Mouse (Mus musculus) cerebellum, adult 2 months (tissue): ENCODE data around the gene Mpp6. TPM values are rescaled to one million over a fixed set of nuclear protein-coding genes. Genes with fewer than 3 reads are reported as not detected.

Experiments
- DNase-seq, 2 experiments: peaks; one replicate each; pipeline ENCODE4 v3.0.0; 2021
- H3K27ac ChIP-seq: fragments of 200-500 bp; 2 replicates; pipeline ENCODE4 v1.5.1; 2012; ENCODE audit warnings: low read length, control low read depth, inconsistent platforms; ENCODE audit not compliant: insufficient read depth
- H3K27me3 ChIP-seq: fragments of 200-500 bp; 2 replicates; pipeline ENCODE4 v1.6.1; 2012; ENCODE audit warnings: inconsistent platforms, mild to moderate bottlenecking, low read length, moderate library complexity; ENCODE audit not compliant: control insufficient read depth, insufficient read depth
- H3K4me1 ChIP-seq: fragments of 200-500 bp; 2 replicates; pipeline ENCODE4 v1.6.1; 2011; ENCODE audit warnings: low read length; ENCODE audit not compliant: control insufficient read depth, insufficient read depth
- H3K4me3 ChIP-seq: fragments of 200-500 bp; replicated peaks from 2 replicates; pipeline ENCODE3; 2011; ENCODE audit warnings: mild to moderate bottlenecking, low read depth, low read length, control low read depth; ENCODE audit not compliant: insufficient read depth
- CTCF ChIP-seq: fragments of 200-500 bp; IDR thresholded peaks from 2 replicates; pipeline ENCODE4 v1.5.1; 2011; ENCODE audit warnings: low read depth, mild to moderate bottlenecking, control low read depth, low read length, moderate library complexity, borderline replicate concordance; ENCODE audit not compliant: insufficient read depth
- POLR2A ChIP-seq: fragments of 200-500 bp; IDR thresholded peaks from 2 replicates; pipeline ENCODE4 v1.6.1; 2011; ENCODE audit warnings: low read length, control low read depth, borderline replicate concordance; ENCODE audit not compliant: insufficient read depth
- WGBS: fragments of 180-500 bp; shearing (Covaris S2); methylation state at CpG from one replicate; pipeline ENCODE4 v1.1.7; 2018; 5-methylcytosine and 5-hydroxymethylcytosine counted together
- polyA plus RNA-seq: library from polyadenylated mRNA; depleted of rRNA; stranded (reverse); fragments of >200 nt; gene quantifications from 2 replicates; pipeline ENCODE4 v1.2.3, GENCODE M21; 2012; rRNA removed

Mpp6 gene
- polyA plus RNA-seq: 73.0 and 75.7 TPM in 2 replicates

DNA sequence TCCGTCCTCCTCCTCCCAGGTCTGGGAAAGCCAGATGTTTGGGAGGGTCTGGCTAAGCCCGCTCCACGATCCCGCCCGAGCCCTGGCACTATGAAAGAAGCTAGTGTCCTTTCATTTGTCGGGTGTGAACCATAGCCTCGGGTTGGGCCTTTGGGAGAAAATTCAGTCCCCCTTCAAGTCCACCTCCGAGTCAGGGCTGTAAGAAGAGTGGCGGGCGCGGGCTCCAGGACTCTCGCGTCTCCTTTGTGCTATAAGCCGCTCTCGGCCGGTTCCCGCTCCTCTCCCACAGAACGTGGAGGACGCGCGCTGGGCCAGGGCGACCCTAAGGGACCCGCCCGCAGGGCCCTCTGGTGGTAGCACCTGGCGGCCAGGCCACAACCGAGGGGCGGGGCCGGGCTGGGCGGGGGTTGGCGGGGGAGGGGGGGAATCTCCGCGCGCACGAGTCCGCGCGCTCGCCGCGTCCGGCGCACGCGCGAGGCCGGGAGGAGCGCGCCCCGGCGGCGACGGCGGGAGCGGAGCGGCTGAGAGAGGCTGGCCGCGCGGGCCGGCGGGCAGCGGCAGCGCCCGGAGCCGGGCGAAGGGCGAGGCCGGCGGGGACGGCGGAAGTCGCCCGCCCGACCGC is at the start of gene Mpp6:
Gene Mpp6 (plus strand): TSS at position 485 of the 622 bp plus-strand sequence.
- under 1% methylated on average over 68 of the region's 74 CpGs for WGBS

DNA sequence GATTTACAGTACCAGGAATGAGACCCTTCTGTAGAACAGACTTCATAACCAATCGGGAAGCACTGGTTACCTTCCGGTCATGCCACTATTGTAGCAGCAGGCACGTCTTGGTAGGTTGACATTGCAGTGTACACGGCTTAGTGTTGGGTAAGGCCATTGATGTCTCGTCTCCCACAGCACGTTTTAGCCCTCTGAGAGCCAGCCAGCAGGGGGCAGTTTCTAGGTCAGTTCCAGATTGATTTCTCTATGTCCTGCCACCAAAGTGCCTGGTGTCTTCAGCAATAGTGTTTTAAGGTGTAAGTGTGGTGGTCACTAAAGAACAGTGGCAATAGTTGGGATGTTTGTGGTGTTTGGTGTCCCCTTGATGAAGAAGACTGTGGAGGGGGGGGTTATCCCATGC is 43.9 kb upstream of the Mpp6 start:
- H3K27me3 ChIP-seq: no peaks in the 10 kb centered on the region
- no peak for DNase-seq
- no peak overlapping the region for H3K4me3 ChIP-seq
- WGBS: 83% methylated on average over 6 of the region's 6 CpGs
- no peak overlapping the region for H3K27ac ChIP-seq
- TF ChIP-seq POLR2A: no peak
- no peak for TF ChIP-seq CTCF
- H3K4me1 ChIP-seq: no peaks in the 10 kb centered on the region

More for the DNA sequence above, at the start of gene Mpp6:
- DNase-seq: peak; percentile 84 to 88
- 0 out of 2 replicates have a peak, but pooled peaks have one; percentile 20 for TF ChIP-seq CTCF
- TF ChIP-seq POLR2A: no peak
- H3K27ac ChIP-seq: peak within 1 kb of the TSS; percentile 79
- H3K4me1 ChIP-seq: no peaks in the 10 kb centered on the region
- H3K4me3 ChIP-seq: peak within 1 kb of the TSS; percentile 87
- H3K27me3 ChIP-seq: no peaks in the 10 kb centered on the region

GRCm38 (mm10) chr6:50068490-50068889 is 41.6 kb upstream of the Mpp6 start:
- no peak for TF ChIP-seq CTCF
- no peak for TF ChIP-seq POLR2A
- Histone ChIP-seq H3K4me1 (no peaks in the 10 kb centered on the region), H3K27me3 (no peaks in the 10 kb centered on the region), H3K4me3 (no peak overlapping the region), H3K27ac (no peak overlapping the region)
- DNase-seq: no peak

- Histone ChIP-seq H3K4me3 (no peak overlapping the region), H3K27ac (no peak overlapping the region), H3K4me1 (no peaks in the 10 kb centered on the region), H3K27me3 (no peaks in the 10 kb centered on the region)
- TF ChIP-seq POLR2A (no peak), CTCF (no peak)
- 93% methylated on average over 3 of the region's 3 CpGs for WGBS
- DNase-seq: no peak
Observed at GRCm38 (mm10) chr6:50075248-50075647, 34.8 kb upstream of the Mpp6 start.

- no peak overlapping the region for H3K27ac ChIP-seq
- no peaks in the 10 kb centered on the region for H3K27me3 ChIP-seq
- H3K4me3 ChIP-seq: no peak overlapping the region
- no peaks in the 10 kb centered on the region for H3K4me1 ChIP-seq
- TF ChIP-seq POLR2A (no peak), CTCF (no peak)
- no peak for DNase-seq
- WGBS: 72% methylated on average over 2 of the region's 2 CpGs
Observed at GRCm38 (mm10) chr6:50076473-50076872, 33.6 kb upstream of the Mpp6 start.

DNA sequence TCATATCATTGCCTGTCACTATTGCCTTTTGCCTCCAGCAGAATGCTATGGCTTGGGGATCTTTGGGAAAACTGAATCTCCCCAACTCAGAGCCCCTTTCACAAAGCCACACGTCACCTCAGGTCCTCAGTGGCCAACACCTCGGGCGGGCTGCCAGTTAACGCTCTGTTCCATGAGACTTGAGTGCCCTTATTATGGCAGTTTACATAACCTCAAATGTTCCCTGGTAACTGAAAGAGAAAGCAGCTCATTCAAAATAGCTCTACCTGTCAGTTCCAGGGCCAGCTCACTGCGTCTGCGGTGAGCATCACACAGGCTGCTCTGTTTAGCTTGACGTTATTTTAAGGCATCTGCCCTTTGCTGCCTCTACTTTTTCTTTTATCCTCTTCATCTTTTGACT is 29.6 kb upstream of the Mpp6 start:
- Histone ChIP-seq H3K4me3 (no peak overlapping the region), H3K4me1 (no peaks in the 10 kb centered on the region), H3K27ac (no peak overlapping the region), H3K27me3 (no peaks in the 10 kb centered on the region)
- no peak for DNase-seq
- no peak for TF ChIP-seq CTCF
- no peak for TF ChIP-seq POLR2A
- WGBS: 66% methylated on average over 7 of the region's 7 CpGs

- no peak for TF ChIP-seq CTCF
- no peak for TF ChIP-seq POLR2A
- no peak overlapping the region for H3K4me3 ChIP-seq
- DNase-seq: no peak
- no peak overlapping the region for H3K27ac ChIP-seq
- no peaks in the 10 kb centered on the region for H3K27me3 ChIP-seq
- H3K4me1 ChIP-seq: no peaks in the 10 kb centered on the region
- 72% methylated on average over 4 of the region's 4 CpGs for WGBS
Observed at GRCm38 (mm10) chr6:50085206-50085605, 24.8 kb upstream of the Mpp6 start.

DNA sequence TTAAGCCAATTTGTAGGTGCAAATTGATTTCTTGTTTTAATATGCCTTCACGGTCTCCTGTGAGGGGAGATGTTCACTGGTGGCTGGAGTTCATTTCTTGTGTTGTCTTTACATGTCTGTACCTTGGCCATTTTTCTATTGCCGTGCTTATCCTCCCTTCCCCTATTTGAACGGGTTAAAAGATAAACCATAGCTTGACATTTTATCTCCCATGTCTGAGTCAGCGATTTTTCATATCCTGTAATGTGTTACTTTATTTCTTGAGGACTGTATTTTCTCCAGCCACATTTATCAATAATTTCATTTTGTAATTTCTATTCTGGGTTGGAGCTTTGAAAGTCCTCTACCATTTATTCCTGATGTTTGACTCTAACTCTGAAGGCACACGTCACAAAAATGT is 20.7 kb upstream of the Mpp6 start:
- DNase-seq: no peak
- no peaks in the 10 kb centered on the region for H3K27me3 ChIP-seq
- 87% methylated on average over 5 of the region's 5 CpGs for WGBS
- no peak for TF ChIP-seq CTCF
- no peak for TF ChIP-seq POLR2A
- H3K27ac ChIP-seq: no peak overlapping the region
- H3K4me3 ChIP-seq: no peak overlapping the region
- no peaks in the 10 kb centered on the region for H3K4me1 ChIP-seq

GRCm38 (mm10) chr6:50090221-50090620 is 19.8 kb upstream of the Mpp6 start:
- Histone ChIP-seq H3K27me3 (no peaks in the 10 kb centered on the region), H3K4me1 (no peaks in the 10 kb centered on the region), H3K4me3 (no peak overlapping the region), H3K27ac (no peak overlapping the region)
- TF ChIP-seq POLR2A (no peak), CTCF (no peak)
- 47% methylated on average over 7 of the region's 7 CpGs for WGBS
- DNase-seq: no peak
